Mouse (Mus musculus) bone marrow, adult 2 months (tissue): ENCODE data around the gene Pigf. TPM values are rescaled to one million over a fixed set of nuclear protein-coding genes. Genes with fewer than 3 reads are reported as not detected.

Experiments
- H3K27ac ChIP-seq: fragments of 200-500 bp; 2 replicates; pipeline ENCODE4 v1.5.1; 2012; ENCODE audit warnings: low read depth, mild to moderate bottlenecking, control low read depth, inconsistent platforms, low read length; ENCODE audit not compliant: control insufficient read depth, poor library complexity, insufficient read depth
- H3K4me1 ChIP-seq: fragments of 200-500 bp; 2 replicates; pipeline ENCODE4 v1.6.1; 2011; ENCODE audit warnings: low read length; ENCODE audit not compliant: control insufficient read depth, insufficient read depth
- H3K4me3 ChIP-seq: fragments of 200-500 bp; replicated peaks from 2 replicates; pipeline ENCODE3; 2011; ENCODE audit warnings: mild to moderate bottlenecking, low read depth, low read length, control low read depth; ENCODE audit not compliant: control insufficient read depth
- CTCF ChIP-seq: fragments of 200-500 bp; IDR thresholded peaks from 2 replicates; pipeline ENCODE4 v1.5.1; 2011; ENCODE audit warnings: low read length, control low read depth; ENCODE audit not compliant: control insufficient read depth, insufficient read depth
- POLR2A ChIP-seq: fragments of 200-500 bp; IDR thresholded peaks from 2 replicates; pipeline ENCODE4 v1.6.1; 2011; ENCODE audit warnings: low read depth, mild to moderate bottlenecking, control low read depth, low read length, borderline replicate concordance; ENCODE audit not compliant: control insufficient read depth
- WGBS: fragments of 180-500 bp; shearing (Covaris S2); methylation state at CpG from one replicate; pipeline ENCODE4 v1.1.7; 2018; 5-methylcytosine and 5-hydroxymethylcytosine counted together
- polyA plus RNA-seq: library from polyadenylated mRNA; stranded (reverse); fragments of >200 nt; gene quantifications from 2 replicates; pipeline ENCODE4 v1.2.4, GENCODE M21; 2011; ENCODE audit warnings: low replicate concordance; ENCODE audit not compliant: missing spikeins, insufficient read depth, insufficient read length

The Pigf gene
- polyA plus RNA-seq, 1 experiment: 9.8 TPM

- WGBS: 61% methylated on average over 13 of the region's 13 CpGs
- Histone ChIP-seq H3K27ac (no peak overlapping the region), H3K4me3 (no peak overlapping the region), H3K4me1 (no peaks in the 10 kb centered on the region; the same call in 1 of the 2 replicates)
- TF ChIP-seq POLR2A (no peak), CTCF (no peak)
Observed at GRCm38 (mm10) chr17:87011301-87012019, 13.7 kb downstream of the Pigf start.

GRCm38 (mm10) chr17:87008950-87009349 lies 16.3 kb downstream of the Pigf start:
- Histone ChIP-seq H3K4me3 (no peak overlapping the region), H3K4me1 (no peaks in the 10 kb centered on the region; the same call in 1 of the 2 replicates), H3K27ac (no peak overlapping the region)
- WGBS: 85% methylated on average over 3 of the region's 3 CpGs
- TF ChIP-seq POLR2A (no peak), CTCF (no peak)

- H3K4me1 ChIP-seq: no peaks in the 10 kb centered on the region
- H3K27ac ChIP-seq: no peak overlapping the region
- no peak for TF ChIP-seq CTCF
- no peak for TF ChIP-seq POLR2A
- no peak overlapping the region for H3K4me3 ChIP-seq
- WGBS: 84% methylated on average over 6 of the region's 6 CpGs
Observed at GRCm38 (mm10) chr17:86997323-86997722, 27.9 kb downstream of the Pigf start.

GRCm38 (mm10) chr17:86991306-86991705 lies 33.9 kb downstream of the Pigf start:
- Histone ChIP-seq H3K27ac (no peak overlapping the region), H3K4me3 (no peak overlapping the region), H3K4me1 (no peaks in the 10 kb centered on the region)
- TF ChIP-seq CTCF (no peak), POLR2A (no peak)
- 83% methylated on average over 8 of the region's 8 CpGs for WGBS

GRCm38 (mm10) chr17:86988601-86989184 lies 36.5 kb downstream of the Pigf start:
- no peak overlapping the region for H3K27ac ChIP-seq
- H3K4me1 ChIP-seq: no peaks in the 10 kb centered on the region
- 56% methylated on average over 6 of the region's 6 CpGs for WGBS
- H3K4me3 ChIP-seq: no peak overlapping the region
- TF ChIP-seq POLR2A (no peak), CTCF (no peak)

- 65% methylated on average over 5 of the region's 5 CpGs for WGBS
- Histone ChIP-seq H3K27ac (no peak overlapping the region), H3K4me1 (no peaks in the 10 kb centered on the region), H3K4me3 (no peak overlapping the region)
- TF ChIP-seq POLR2A (no peak), CTCF (no peak)
Observed at GRCm38 (mm10) chr17:86988161-86988560, 37.0 kb downstream of the Pigf start.

- no peak overlapping the region for H3K4me3 ChIP-seq
- peaks cover 3% of the 10 kb centered on the region; the same call in 1 of the 2 replicates for H3K4me1 ChIP-seq
- 68% methylated on average over 17 of the region's 17 CpGs for WGBS
- no peak overlapping the region for H3K27ac ChIP-seq
- TF ChIP-seq POLR2A: no peak
Observed at GRCm38 (mm10) chr17:86986449-86987138, 38.6 kb downstream of the Pigf start.

GRCm38 (mm10) chr17:86982497-86982896 lies 42.7 kb downstream of the Pigf start:
- TF ChIP-seq POLR2A (no peak), CTCF (no peak)
- 87% methylated on average over 9 of the region's 9 CpGs for WGBS
- Histone ChIP-seq H3K27ac (no peak overlapping the region), H3K4me1 (peaks cover 4% of the 10 kb centered on the region; the same call in 1 of the 2 replicates), H3K4me3 (no peak overlapping the region)
